Mouse (Mus musculus): ENCODE measurements at regions not wholly inside any gene's neighbourhood (a gene's known extent, or its start where the extent isn't known, plus 50 kb on each side); places are given as distances from the start of the nearest gene placed in this dataset.

GRCm38 (mm10) chr3:61740088-61740487 lies 374.3 kb upstream of the B430305J03Rik start:
- no peak for DNase-seq (ENCODE audit: low spot score)

DNA sequence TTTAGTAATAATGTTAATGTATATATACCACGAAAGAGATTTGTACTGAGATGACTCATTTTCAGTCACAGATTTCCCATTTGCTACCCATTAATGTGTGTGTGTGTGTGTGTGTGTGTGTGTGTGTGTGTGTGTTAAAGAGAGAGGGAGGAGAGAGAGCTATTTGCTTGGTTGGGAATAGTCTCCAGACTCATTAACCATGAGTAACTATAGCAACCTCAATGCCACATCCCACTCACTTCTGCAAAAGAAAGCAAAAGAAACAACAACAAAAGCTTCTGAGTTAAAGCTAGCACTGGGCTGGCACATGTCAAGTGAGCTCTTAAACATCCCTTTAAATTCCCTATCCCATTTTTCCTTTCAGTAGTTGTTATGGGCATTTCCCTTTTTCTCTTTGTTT lies 372.8 kb upstream of the B430305J03Rik start:
- DNase-seq (ENCODE audit: low spot score), result no peak

- DNase-seq (ENCODE audit: low spot score), result no peak
Measured at GRCm38 (mm10) chr3:61716785-61717184, 351.0 kb upstream of the B430305J03Rik start.

GRCm38 (mm10) chr3:61687933-61688705 lies 322.4 kb upstream of the B430305J03Rik start:
- DNase-seq (ENCODE audit: low spot score), result no peak

- DNase-seq (ENCODE audit: low spot score), result no peak
Measured at GRCm38 (mm10) chr3:61670874-61671273, 305.1 kb upstream of the B430305J03Rik start.

DNA sequence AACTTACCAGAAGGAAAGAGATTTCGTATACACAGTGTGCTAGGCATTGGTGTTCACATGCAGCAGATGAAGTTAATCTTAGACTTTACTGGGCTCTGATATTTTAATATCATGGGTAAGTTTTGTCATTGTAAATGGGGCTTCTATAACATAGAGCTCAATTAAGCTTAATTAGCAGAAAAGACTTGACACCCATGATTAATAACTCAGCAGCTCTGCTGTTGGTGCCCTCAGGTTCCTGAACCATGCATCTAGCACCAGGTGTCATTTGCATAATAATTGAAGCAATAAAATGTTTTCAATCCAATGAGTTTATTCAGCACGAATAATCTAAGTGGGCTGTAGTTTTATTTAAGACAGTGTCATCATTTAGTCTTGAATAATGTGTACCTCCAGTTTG lies 290.4 kb upstream of the B430305J03Rik start:
- no peak for DNase-seq (ENCODE audit: low spot score)

- DNase-seq (ENCODE audit: low spot score), result no peak
Measured at GRCm38 (mm10) chr3:61628535-61628934, 262.8 kb upstream of the B430305J03Rik start.

GRCm38 (mm10) chr3:61628099-61628498 lies 262.3 kb upstream of the B430305J03Rik start:
- no peak for DNase-seq (ENCODE audit: low spot score)

DNA sequence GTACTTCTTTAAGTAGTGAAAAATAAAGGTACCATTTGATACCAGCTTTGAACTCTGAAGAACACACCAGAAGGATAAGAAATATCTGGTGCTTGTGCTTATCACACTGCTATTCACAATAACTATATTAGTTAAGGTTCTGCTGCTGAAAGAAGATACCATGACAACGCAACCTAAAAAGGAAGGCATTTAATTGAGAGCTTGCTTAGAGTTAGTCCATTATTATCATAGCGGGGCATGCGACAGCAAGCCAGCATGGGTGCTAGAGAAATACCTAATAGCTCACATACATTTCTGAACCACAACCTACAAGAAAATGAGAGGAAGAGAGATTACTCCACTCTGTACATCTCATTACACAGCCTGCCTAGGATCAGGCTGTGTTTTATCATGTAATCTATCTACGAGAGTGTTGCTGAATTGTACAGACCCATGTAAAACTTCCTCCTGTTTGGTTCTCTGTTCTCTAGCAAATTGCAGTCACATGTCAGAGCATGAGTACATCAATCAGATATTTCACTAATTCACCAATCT lies 258.3 kb upstream of the B430305J03Rik start:
- no peak for DNase-seq (ENCODE audit: low spot score)

DNA sequence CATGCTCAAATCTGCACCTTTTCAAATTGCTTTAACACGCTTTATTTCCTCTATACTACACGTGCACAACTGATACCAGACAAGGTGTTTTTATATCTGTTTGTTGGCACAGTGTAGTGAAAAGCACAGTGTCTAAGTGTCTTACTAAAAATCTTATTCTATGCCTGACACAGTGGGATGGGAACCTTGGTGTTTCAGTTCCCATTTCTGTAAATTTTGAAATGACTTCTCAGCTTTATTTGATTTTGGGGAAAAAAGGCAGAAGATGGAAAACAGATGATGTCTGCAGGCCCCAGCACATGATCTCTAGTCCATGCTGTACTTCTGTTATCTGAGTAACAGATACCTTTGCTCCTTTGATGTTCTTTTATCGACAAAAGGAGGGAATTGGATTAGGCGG lies 239.7 kb upstream of the B430305J03Rik start:
- no peak for DNase-seq (ENCODE audit: low spot score)

GRCm38 (mm10) chr3:61602891-61603290 lies 237.1 kb upstream of the B430305J03Rik start:
- no peak for DNase-seq (ENCODE audit: low spot score)

DNA sequence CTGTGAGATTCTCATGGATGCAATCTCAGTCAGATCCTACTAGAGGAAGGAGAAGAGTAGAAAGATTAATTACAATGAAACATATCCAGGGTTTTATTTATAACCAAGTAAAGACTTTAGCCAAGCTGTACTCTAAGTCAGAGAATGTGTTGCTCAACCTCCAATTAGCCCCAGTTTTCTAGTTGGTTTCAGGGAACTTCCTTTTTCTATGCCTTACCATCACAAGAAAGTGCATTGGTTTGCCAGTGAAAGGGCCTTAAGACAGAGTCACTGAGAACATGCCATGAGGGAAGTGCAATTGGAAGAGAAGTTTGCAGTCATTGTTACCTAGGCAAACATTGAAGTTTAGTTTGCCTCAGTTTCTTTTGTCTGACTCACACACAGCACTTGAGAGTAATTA lies 229.8 kb upstream of the B430305J03Rik start:
- DNase-seq (ENCODE audit: low spot score), result no peak

- no peak for DNase-seq (ENCODE audit: low spot score)
Measured at GRCm38 (mm10) chr3:61592342-61592741, 226.6 kb upstream of the B430305J03Rik start.

GRCm38 (mm10) chr3:61583669-61584068 lies 217.9 kb upstream of the B430305J03Rik start:
- DNase-seq (ENCODE audit: low spot score), result no peak

DNA sequence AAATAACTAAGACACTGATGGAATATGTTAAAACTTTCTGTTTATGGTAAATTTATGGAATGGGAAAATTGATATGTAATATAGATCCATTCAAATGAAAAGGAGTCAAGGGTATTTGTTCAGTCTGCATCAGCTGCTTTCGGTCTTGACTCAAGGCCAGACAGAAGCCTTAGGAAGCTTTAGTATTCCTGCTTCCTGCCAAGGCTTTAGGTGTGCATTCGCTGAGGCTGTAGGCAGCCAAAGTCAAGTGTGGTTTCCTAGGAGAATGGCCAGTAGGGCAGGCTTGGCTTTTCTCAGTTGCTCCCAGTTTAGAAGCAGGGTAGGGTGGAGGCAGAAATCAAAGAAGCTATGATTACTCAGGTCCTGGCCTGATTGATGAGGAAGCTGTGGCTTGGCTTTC lies 217.2 kb upstream of the B430305J03Rik start:
- DNase-seq (ENCODE audit: low spot score), result no peak

DNA sequence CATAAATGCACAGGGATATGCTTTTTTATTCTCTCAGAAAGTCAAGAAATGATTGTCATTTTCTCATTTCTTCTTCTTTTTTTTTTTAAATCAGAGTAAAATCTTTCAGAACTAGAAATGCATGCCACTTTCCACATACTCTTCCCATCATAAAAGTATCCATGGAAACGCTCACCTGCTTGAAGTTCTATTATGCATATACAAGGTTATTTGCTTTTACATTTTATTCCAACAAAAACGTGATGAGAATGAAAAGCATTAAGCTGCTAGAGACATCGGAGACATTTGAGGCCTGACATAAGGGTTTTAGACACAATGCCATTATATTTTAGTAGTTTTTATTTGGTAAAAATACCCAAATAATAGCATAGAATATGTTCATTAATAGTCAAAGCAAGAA lies 214.5 kb upstream of the B430305J03Rik start:
- DNase-seq (ENCODE audit: low spot score), result no peak

- no peak for DNase-seq (ENCODE audit: low spot score)
Measured at GRCm38 (mm10) chr3:61537113-61537512, 171.4 kb upstream of the B430305J03Rik start.

GRCm38 (mm10) chr3:61535751-61536150 lies 170.0 kb upstream of the B430305J03Rik start:
- DNase-seq (ENCODE audit: low spot score), result no peak

- DNase-seq (ENCODE audit: low spot score), result no peak
Measured at GRCm38 (mm10) chr3:61503178-61503577, 137.4 kb upstream of the B430305J03Rik start.

GRCm38 (mm10) chr3:61494835-61495234 lies 129.1 kb upstream of the B430305J03Rik start:
- no peak for DNase-seq (ENCODE audit: low spot score)

DNA sequence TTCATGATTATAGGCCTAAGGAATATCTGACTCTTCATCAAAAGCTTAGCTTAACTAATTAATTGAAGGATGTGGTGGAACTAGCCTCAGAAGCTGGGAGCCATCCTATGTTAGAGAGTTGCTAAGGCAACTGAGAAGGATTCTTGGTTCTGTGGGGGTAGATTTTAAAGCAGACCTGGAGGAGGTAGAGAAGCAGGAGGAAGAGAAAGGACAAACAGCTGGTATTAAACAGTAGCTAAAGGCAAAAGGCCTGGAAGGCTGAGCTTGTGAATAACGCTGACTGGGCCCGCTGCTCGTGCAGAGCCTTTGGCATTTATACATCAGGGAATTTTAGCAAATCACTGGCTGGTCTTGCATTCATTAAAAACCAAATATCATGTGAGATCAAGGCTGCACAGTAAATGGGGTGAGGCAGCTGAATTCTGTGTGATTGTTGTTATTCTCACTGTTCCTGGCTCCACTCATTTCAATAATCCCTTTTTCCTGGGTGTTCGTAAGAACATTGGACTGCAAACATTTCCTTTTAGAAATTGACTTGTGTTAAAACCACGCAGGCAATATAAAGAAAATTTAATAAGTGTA lies 121.1 kb upstream of the B430305J03Rik start:
- no peak for DNase-seq (ENCODE audit: low spot score)

GRCm38 (mm10) chr3:61478861-61479584 lies 113.3 kb upstream of the B430305J03Rik start:
- DNase-seq (ENCODE audit: low spot score), result no peak

DNA sequence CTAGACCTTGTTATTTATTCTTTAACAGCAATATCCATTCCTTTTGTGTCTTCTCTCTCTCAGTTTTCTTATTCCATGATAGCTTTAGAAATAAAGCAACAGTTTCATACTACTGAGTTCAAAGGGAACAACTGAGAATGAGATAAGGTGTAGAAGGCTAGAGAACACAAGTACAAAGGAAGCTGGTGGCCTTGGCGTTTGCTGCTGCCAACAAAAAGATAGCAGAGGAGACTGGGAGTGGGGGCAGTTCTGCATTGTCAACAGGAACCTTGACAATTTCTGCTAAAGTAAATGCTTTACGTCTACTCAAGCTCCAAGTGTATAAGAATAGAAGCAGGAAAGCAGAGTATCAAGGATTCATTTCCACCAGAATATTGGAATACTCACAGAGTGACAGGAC lies 109.3 kb upstream of the B430305J03Rik start:
- DNase-seq (ENCODE audit: low spot score), result no peak

All from ovary, postnatal 14 days (tissue).